Mouse (Mus musculus): ENCODE measurements around the gene Rgma. TPM values are rescaled to one million over a fixed set of nuclear protein-coding genes. Genes with fewer than 3 reads are reported as not detected.

The Rgma gene
- polyA plus RNA-seq, 1 experiment from 2014 or later = 4.8 TPM

- Histone ChIP-seq H3K27ac (ENCODE audit: low read length) (no peak overlapping the region), H3K4me3 (ENCODE audit: low read depth, low read length) (no peak overlapping the region), H3K9me3 (ENCODE audit: low read length) (no peaks in the 10 kb centered on the region), H3K4me1 (ENCODE audit: insufficient read depth, low read depth, low read length) (no peaks in the 10 kb centered on the region), H3K4me2 (replicated peaks; ENCODE audit: low read depth, low read length) (no peak overlapping the region), H3K9ac (replicated peaks; ENCODE audit: low read depth) (no peak overlapping the region), H3K36me3 (ENCODE audit: insufficient read depth, low read length) (0 out of 2 replicates have a peak, but pooled peaks cover 6% of the 10 kb centered on the region), H3K27me3 (replicated peaks; ENCODE audit: insufficient read depth, low read length) (no peaks in the 10 kb centered on the region)
- TF ChIP-seq EP300 (IDR thresholded peaks at IDR 0.05) = no peak
- TF ChIP-seq CTCF (IDR thresholded peaks at IDR 0.05) = peak; percentile 91
- peak; percentile 50 for ATAC-seq
- 30% methylated on average over 12 of the region's 12 CpGs for WGBS
- peak; percentile 81 for DNase-seq (ENCODE audit: low spot score)
Observed at GRCm38 (mm10) chr7:73422223-73423113, 47.2 kb downstream of the Rgma start.

GRCm38 (mm10) chr7:73423236-73423635 is 47.9 kb downstream of the Rgma start:
- 61% methylated on average over 13 of the region's 13 CpGs for WGBS
- H3K4me3 ChIP-seq (ENCODE audit: low read depth, low read length) = no peak overlapping the region
- DNase-seq (ENCODE audit: low spot score) (no peak), ATAC-seq (no peak)
- TF ChIP-seq CTCF (IDR thresholded peaks at IDR 0.05) (no peak), EP300 (IDR thresholded peaks at IDR 0.05) (no peak)
- H3K9ac ChIP-seq (replicated peaks; ENCODE audit: low read depth) = no peak overlapping the region
- H3K4me1 ChIP-seq (ENCODE audit: insufficient read depth, low read depth, low read length) = no peaks in the 10 kb centered on the region
- no peak overlapping the region for H3K4me2 ChIP-seq (replicated peaks; ENCODE audit: low read depth, low read length)
- H3K9me3 ChIP-seq (ENCODE audit: low read length) = no peaks in the 10 kb centered on the region
- no peak overlapping the region for H3K27ac ChIP-seq (ENCODE audit: low read length)
- H3K36me3 ChIP-seq (ENCODE audit: insufficient read depth, low read length) = 0 out of 2 replicates have a peak, but pooled peaks cover 6% of the 10 kb centered on the region
- H3K27me3 ChIP-seq (replicated peaks; ENCODE audit: insufficient read depth, low read length) = no peaks in the 10 kb centered on the region

GRCm38 (mm10) chr7:73424243-73424642 is 48.9 kb downstream of the Rgma start:
- Histone ChIP-seq H3K4me3 (ENCODE audit: low read depth, low read length) (no peak overlapping the region), H3K27ac (ENCODE audit: low read length) (no peak overlapping the region), H3K9ac (replicated peaks; ENCODE audit: low read depth) (no peak overlapping the region), H3K4me1 (ENCODE audit: insufficient read depth, low read depth, low read length) (no peaks in the 10 kb centered on the region), H3K4me2 (replicated peaks; ENCODE audit: low read depth, low read length) (no peak overlapping the region), H3K36me3 (ENCODE audit: insufficient read depth, low read length) (peaks cover 15% of the 10 kb centered on the region), H3K27me3 (replicated peaks; ENCODE audit: insufficient read depth, low read length) (no peaks in the 10 kb centered on the region), H3K9me3 (ENCODE audit: low read length) (no peaks in the 10 kb centered on the region)
- TF ChIP-seq CTCF (IDR thresholded peaks at IDR 0.05) = no peak
- TF ChIP-seq EP300 (IDR thresholded peaks at IDR 0.05) = no peak
- no peak for DNase-seq (ENCODE audit: low spot score)
- ATAC-seq = no peak
- 54% methylated on average over 3 of the region's 3 CpGs for WGBS

GRCm38 (mm10) chr7:73424705-73425104 is 49.4 kb downstream of the Rgma start:
- H3K27ac ChIP-seq (ENCODE audit: low read length) = no peak overlapping the region

GRCm38 (mm10) chr7:73425451-73425850 is 50.1 kb downstream of the Rgma start:
- H3K9ac ChIP-seq (replicated peaks; ENCODE audit: low read depth) = no peak overlapping the region
- no peaks in the 10 kb centered on the region for H3K9me3 ChIP-seq (ENCODE audit: low read length)
- TF ChIP-seq EP300 (IDR thresholded peaks at IDR 0.05) = no peak
- TF ChIP-seq CTCF (IDR thresholded peaks at IDR 0.05) = no peak
- WGBS = 87% methylated on average over 7 of the region's 7 CpGs
- H3K4me1 ChIP-seq (ENCODE audit: insufficient read depth, low read depth, low read length) = no peaks in the 10 kb centered on the region
- no peak overlapping the region for H3K4me2 ChIP-seq (replicated peaks; ENCODE audit: low read depth, low read length)
- peaks cover 21% of the 10 kb centered on the region for H3K36me3 ChIP-seq (ENCODE audit: insufficient read depth, low read length)
- no peaks in the 10 kb centered on the region for H3K27me3 ChIP-seq (replicated peaks; ENCODE audit: insufficient read depth, low read length)
- no peak for ATAC-seq
- H3K4me3 ChIP-seq (ENCODE audit: low read depth, low read length) = no peak overlapping the region
- no peak for DNase-seq (ENCODE audit: low spot score)
- H3K27ac ChIP-seq (ENCODE audit: low read length) = no peak overlapping the region

More at GRCm38 (mm10) chr7:73424705-73425104, 49.4 kb downstream of the Rgma start:
- H3K36me3 ChIP-seq (ENCODE audit: insufficient read depth, low read length) = peaks cover 19% of the 10 kb centered on the region
- DNase-seq (ENCODE audit: low spot score) = no peak
- H3K27me3 ChIP-seq (replicated peaks; ENCODE audit: insufficient read depth, low read length) = no peaks in the 10 kb centered on the region
- H3K9me3 ChIP-seq (ENCODE audit: low read length) = no peaks in the 10 kb centered on the region
- no peak overlapping the region for H3K4me2 ChIP-seq (replicated peaks; ENCODE audit: low read depth, low read length)
- no peak overlapping the region for H3K4me3 ChIP-seq (ENCODE audit: low read depth, low read length)
- no peaks in the 10 kb centered on the region for H3K4me1 ChIP-seq (ENCODE audit: insufficient read depth, low read depth, low read length)
- no peak for ATAC-seq
- TF ChIP-seq CTCF (IDR thresholded peaks at IDR 0.05) = no peak
- no peak overlapping the region for H3K9ac ChIP-seq (replicated peaks; ENCODE audit: low read depth)
- WGBS = 61% methylated on average over 3 of the region's 3 CpGs

- DNase-seq (ENCODE audit: low spot score) (peak; percentile 43), ATAC-seq (peak; percentile 32)
- no peak overlapping the region for H3K4me3 ChIP-seq (ENCODE audit: low read depth, low read length)
- WGBS = 56% methylated on average over 3 of the region's 3 CpGs
- H3K27me3 ChIP-seq (replicated peaks; ENCODE audit: insufficient read depth, low read length) = no peaks in the 10 kb centered on the region
- peaks cover 21% of the 10 kb centered on the region for H3K36me3 ChIP-seq (ENCODE audit: insufficient read depth, low read length)
- H3K27ac ChIP-seq (ENCODE audit: low read length) = no peak overlapping the region
- no peak overlapping the region for H3K4me2 ChIP-seq (replicated peaks; ENCODE audit: low read depth, low read length)
- H3K4me1 ChIP-seq (ENCODE audit: insufficient read depth, low read depth, low read length) = no peaks in the 10 kb centered on the region
- no peak overlapping the region for H3K9ac ChIP-seq (replicated peaks; ENCODE audit: low read depth)
- TF ChIP-seq CTCF (IDR thresholded peaks at IDR 0.05) (no peak), EP300 (IDR thresholded peaks at IDR 0.05) (no peak)
- H3K9me3 ChIP-seq (ENCODE audit: low read length) = no peaks in the 10 kb centered on the region
Observed at GRCm38 (mm10) chr7:73426235-73426634, 50.9 kb downstream of the Rgma start.
